Mouse (Mus musculus): ENCODE measurements around the gene Arf3.

GRCm38 (mm10) chr15:98799396-98799795, 36.4 kb upstream of the Arf3 start:
- peak; percentile 90 for TF ChIP-seq CTCF (IDR thresholded peaks at IDR 0.05; ENCODE audit: low read depth)
- TF ChIP-seq EP300 (IDR thresholded peaks at IDR 0.05; ENCODE audit: low read depth), result no peak
